Mouse (Mus musculus): ENCODE measurements at regions not wholly inside any gene's neighbourhood (a gene's known extent, or its start where the extent isn't known, plus 50 kb on each side); places are given as distances from the start of the nearest gene placed in this dataset.

- no peak for TF ChIP-seq EP300 (IDR thresholded peaks at IDR 0.05; ENCODE audit: low read depth)
- no peak for TF ChIP-seq CTCF (IDR thresholded peaks at IDR 0.05; ENCODE audit: low read depth)
Observed at GRCm38 (mm10) chr11:43358390-43359291, 67.4 kb downstream of the Pttg1 start.

All from heart, postnatal 0 days (tissue).